Mouse (Mus musculus) layer of hippocampus, adult 9-10 months (tissue): Measurements from ENCODE around the gene Olfr705.
"Not testable (repeated sequence)": the region's sequence is repeated elsewhere in the genome, so short reads cannot be mapped to it uniquely, and the experiment has no call there.

Experiments
- DNase-seq: peaks from one replicate; pipeline ENCODE4 v3.0.0; 2022; ENCODE audit warnings: low spot score

Gene Olfr705

DNA sequence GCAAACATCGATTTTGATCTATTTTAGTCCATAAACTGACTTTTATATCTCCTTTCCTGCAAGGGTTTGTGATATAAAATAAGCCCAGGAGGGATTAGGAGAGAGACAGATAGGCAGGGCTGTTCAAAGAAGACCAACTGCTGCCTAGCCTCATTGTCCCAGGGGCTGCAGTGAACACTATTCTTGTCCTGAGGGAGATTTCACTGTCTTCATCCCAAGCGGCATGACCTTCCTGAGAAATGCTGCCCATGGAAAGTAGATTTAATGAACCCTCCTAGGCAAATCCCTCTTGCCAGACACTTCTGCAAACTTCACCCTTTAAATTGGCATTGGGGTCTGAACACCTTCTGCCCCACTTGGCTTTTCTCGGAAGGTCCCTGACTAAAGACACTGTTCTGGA, at the start of gene Olfr705:
Olfr705 (minus strand) TSS at position 101 of the 400 bp plus-strand sequence.
- DNase-seq, result no peak

DNA sequence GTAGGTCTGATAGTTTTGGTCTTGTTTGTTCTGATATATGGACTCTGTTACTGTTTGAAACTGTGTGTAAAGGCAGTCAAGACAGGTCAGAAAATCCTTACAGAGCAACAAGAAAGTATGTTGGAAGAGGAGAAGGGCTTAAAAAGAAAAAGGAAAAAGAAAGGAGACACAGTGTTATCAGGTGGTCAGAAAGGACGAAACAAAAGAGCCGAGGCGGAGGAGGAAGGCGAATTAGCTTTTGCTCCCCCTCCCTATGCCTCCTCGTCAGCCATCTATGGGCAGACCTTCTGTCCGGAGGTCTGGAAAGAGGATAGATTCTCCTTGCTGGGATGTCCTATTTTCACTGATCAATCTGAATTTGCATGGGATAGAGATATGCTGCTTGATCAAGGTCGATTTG, 44.3 kb upstream of the Olfr705 start:
- not testable (repeated sequence) for DNase-seq

DNA sequence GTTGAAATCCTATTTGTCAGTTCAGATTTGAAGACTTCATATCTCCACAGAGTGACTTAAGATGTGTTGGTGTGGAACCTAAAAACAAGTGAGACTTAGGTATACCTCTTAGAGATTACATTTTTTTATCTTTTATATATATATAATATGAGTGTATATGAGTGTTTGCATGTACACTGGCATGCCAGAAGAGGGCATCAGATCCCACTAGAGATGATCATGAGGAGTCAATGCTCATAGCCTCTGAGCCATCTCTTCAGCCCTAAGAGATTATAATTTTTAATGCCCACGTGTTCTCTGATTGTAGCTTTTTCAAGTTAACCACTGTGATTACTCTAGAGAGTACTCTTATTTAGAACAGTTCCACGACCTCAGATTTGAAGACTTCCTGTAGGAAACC, 31.0 kb upstream of the Olfr705 start, which contains the start of gene Olfr1532-ps1:
Olfr1532-ps1 (plus strand) TSS at position 326 of the 400 bp plus-strand sequence.
- DNase-seq, result no peak

DNA sequence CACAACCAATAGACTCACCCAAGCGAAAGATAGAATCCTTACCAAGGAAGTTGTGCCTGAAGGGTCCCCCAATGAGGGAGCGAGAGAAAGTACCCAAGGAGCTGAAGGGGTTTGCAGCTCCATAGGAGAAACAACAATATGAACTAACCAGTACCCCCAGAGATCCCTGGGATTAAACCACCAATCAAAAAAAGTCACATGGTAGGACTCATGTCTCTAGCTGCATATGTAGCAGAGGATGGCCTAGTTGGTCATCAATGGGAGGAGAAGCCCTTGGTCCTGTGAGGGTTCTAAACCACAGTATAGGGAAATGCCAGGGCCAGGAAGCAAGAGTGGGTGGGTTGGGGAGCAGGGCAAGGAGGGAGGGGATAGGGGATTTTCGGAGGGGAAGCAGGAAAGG, 24.4 kb upstream of the Olfr705 start, which contains the start of gene Olfr707:
Olfr707 (minus strand) TSS at position 101 of the 400 bp plus-strand sequence.
- not testable (repeated sequence) for DNase-seq

- no peak for DNase-seq
Measured at GRCm38 (mm10) chr7:106888062-106888461, 11.4 kb upstream of the Olfr705 start, which contains the start of gene Olfr706. Gene Olfr706, minus strand, starts transcription at chr7:106888162.

DNA sequence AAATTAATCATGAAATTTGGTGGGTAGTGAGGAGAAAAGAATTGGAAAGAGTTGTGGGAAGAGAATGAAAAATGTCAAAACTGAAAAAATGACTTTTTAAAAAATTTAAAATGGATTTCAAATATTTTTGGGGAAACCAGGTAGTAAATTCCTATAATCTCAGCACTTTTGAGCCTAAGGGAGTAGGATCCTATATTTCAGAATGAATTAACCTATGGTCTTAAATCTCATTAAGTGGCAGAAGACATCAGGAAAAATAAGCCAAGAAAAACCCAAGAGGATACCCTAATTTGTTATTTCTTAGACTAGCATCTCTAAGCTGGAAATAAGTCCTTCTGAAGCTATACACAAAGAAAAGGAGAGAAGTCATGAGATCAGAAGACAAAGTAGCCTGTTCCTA, 13.8 kb downstream of the Olfr705 start, which contains the start of gene Olfr704:
Olfr704 (plus strand) TSS at position 301 of the 400 bp plus-strand sequence.
- DNase-seq, result no peak

DNA sequence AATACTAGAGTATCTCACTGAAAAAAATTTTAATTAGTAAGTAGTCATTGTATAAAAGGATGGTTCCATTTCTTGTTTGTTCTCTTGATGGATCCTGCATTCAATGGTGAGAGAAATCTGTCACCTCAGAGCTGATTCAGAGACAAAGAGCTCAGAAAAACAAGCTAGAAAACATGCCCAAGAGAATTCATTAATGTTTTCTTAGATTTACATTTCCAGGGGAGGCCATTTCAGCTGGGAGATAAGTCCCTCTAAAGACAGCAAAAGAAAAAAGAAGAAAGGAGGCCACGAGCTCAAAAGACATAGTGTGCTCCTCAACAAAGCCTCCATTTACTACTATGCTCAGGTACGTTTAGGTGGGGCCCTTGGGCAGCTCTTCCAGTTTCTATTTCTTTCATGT, 33.6 kb downstream of the Olfr705 start, which contains the start of gene Olfr703:
Olfr703 (plus strand) TSS at position 301 of the 400 bp plus-strand sequence.
- DNase-seq, result no peak

DNA sequence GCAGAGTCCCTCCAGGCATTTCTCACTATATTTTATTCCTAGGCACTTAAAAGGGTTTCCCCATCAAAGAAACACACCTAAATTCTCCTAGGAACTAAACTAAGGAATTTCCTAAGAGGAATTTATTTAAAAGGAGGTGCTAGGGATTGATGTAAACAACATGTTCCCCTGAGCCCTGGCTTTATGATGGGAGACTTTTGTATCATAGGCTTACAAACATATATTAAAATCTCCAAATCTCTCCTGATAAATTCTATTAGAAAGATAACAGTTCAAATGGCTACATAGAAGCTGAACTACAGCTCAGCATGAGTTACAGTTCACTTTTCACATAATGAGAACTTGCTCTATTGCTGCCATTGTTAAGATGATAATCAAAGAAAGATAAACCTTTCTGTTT, 42.9 kb downstream of the Olfr705 start, which contains the start of gene Olfr702:
Olfr702 (minus strand) TSS at position 101 of the 400 bp plus-strand sequence.
- no peak for DNase-seq
